Mouse (Mus musculus): Measurements from ENCODE around the gene Olfr1393.

Olfr1393 gene

DNA sequence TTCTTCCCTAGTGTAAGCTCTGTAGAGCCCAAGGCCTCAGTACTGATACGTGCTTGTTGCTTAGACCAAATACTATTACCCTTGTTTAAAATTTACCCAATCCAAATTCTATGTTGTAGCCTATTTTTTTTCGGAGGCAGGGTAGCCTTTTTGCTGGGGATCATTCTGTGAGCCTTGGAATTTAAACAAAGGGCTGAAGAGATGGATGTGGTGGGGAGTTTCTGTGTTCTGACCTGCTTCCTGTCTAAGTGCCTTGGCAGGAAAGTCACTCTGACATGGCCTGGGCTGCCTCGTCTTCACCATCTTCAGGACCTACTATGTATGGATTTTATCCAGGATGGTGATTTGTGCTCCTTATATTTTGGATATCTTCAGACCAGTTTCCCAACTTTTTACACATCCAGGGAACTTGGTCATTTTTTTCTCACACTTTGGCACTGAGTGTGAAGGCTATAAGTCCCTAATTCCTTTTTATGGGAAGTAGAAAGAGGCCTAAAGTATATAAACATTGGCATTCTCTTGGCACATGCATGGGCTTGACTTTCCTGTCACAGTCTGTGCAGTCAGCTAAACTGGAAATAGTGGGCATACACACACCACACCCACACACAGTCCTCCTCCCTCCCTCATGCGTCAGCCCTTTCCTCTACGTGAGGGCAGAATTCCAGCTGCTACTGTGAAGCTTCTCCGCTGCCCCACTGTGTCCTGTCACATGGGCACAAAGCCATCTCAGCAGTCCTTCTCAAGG lies 29.7 kb upstream of the Olfr1393 start:
- TF ChIP-seq GATA4 (IDR thresholded peaks at IDR 0.05; ENCODE audit: insufficient replicate concordance, low read length), result no peak

DNA sequence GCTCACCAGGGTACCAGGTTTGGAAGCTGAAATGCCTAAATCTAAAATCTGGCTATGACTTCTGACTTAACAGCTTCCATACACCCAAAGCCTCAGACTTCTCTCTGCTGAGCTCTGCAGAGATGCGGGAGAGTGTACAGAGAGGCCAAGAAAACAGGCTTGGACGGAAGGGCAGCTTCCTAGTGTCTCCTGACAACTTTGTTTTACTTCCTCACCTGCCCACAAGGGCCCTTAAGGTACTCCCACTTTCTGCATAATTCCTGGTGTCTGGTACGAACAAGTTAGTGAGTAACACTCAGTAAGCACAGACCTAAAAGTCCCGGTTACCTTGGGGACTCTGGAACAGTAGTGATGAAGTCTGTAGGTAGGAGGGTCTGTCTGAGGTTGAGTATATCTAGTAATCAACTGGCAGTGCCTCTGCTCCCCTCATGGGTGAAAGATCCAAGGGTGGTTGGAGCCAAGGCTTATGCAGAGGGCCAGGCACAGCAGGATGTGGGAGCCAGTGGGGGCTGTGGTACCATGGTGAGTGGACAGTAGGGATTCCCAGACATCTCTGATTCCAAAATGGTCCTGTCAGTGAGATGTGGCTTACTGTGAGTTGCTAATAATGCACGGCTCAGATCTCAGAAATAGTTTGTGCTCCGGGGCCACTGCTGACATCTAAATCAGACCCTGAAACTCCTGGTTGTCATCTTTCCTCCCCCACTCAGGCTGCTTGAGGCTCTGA lies 29.0 kb upstream of the Olfr1393 start:
- TF ChIP-seq GATA4 (IDR thresholded peaks at IDR 0.05; ENCODE audit: insufficient replicate concordance, low read length), result no peak

DNA sequence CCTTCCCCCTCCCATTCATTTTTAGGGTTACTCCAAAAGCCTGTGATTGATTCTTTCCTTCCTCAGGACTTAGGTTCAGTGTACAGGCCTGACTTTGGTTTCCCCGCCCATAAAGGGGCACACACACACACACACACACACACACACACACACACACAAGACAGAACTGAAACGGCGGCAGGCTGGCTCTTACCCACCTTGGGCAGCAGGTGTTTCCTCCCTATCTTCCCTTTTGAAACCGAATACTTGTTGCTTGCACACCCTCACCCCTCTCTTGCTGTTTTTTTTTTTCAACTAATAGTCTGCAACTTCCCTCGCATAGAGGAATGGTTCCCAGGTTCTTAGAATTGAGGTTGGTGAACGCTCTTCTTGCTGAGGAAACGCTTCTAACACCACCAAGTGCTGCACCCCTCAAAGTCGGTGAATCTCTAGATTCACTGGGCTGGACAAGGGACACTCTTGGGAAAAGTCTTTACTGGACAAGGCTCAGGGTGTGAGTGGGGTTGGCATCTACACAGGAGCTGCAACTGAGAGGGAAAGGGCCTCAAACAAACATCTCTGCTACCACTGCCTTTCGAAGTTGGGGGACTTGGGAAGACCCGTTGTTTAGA lies 28.2 kb upstream of the Olfr1393 start:
- no peak for TF ChIP-seq GATA4 (IDR thresholded peaks at IDR 0.05; ENCODE audit: insufficient replicate concordance, low read length)

DNA sequence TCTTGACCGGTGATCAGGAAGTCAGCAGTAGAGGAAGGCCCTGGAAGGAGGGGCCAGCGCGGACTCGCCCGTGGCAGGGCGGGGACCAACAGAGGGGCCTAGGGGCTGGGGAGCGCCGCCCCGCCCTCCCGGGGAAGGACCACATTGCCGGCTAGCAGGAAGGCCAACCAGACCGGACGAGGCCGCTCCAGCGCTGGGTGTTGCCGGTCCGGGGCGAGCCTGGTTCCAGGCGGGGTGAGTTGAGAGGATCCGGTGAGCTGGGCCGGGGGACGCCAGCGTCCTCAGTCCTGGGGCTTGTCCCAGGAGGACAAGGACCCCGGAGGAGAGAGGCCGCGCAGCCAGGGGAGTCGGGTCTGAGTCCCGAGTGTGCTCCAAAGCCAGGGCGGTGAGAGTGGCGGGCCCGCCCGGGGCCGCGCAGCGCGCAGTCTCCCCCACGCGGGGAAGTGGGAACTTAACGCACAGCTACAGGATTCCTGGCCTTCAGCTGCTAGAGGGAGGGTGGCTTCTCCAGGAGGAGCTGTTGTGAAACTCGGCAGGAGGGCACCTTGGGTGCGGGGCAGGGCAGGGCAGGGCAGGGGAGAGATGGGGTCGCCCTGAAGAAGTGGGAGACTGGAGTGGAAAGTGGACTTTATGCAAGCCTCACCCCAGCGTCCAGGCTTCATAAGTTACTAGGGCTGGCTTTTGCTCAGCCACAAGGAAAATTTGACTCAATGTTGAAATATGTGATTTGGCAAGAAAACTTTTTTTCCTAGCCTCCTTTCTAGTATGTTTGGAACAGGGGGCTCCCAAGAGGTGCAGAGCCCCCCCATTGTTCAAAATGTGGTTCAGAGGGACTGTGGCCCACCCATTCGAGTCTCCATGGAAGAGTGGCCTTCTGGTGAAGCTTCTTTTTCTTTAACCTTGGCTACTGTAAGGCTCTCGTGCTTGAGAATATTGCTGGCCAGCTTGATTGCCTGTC lies 27.4 kb upstream of the Olfr1393 start:
- peak; percentile 26; the same call in 1 of the 2 replicates for TF ChIP-seq GATA4 (IDR thresholded peaks at IDR 0.05; ENCODE audit: insufficient replicate concordance, low read length)

DNA sequence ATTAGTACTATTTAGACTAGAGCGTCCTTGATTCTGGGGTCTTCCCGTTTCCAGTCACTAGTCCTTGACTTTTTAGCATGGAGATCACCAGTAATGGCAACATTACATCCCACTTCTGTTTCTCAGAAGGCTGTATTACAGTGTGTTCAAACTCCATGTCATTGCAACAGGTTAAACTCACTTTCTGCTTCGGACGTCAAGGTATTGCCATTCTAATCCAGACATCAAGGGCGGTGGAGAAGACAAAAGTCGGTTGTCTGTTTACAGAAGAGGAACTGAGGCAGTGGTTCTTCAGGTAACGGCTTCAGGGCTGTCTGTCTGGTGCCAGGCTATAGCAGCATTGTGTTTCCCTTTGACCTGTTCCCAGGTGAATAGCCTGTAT lies 26.7 kb upstream of the Olfr1393 start:
- no peak for TF ChIP-seq GATA4 (IDR thresholded peaks at IDR 0.05; ENCODE audit: insufficient replicate concordance, low read length)

DNA sequence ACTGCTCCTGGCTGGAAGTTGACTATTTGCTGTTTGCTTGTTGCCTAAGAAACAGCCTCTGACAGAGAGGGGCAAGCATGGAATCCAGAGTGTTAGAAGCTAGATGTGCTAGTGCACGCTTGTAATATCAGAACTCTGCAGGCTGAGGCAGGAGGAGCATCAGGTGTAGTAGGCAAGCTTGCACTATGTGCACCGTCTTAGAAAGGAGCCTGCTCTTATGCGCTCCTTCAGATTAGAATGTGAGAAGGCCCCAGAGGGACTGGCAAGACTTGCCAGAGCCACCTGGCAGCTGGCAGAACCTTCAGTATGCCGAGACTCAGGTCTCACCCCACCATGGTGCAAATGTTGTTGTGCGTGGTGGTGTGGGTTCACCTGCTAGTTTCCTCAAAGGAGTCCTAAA lies 26.1 kb upstream of the Olfr1393 start:
- TF ChIP-seq GATA4 (IDR thresholded peaks at IDR 0.05; ENCODE audit: insufficient replicate concordance, low read length), result no peak

DNA sequence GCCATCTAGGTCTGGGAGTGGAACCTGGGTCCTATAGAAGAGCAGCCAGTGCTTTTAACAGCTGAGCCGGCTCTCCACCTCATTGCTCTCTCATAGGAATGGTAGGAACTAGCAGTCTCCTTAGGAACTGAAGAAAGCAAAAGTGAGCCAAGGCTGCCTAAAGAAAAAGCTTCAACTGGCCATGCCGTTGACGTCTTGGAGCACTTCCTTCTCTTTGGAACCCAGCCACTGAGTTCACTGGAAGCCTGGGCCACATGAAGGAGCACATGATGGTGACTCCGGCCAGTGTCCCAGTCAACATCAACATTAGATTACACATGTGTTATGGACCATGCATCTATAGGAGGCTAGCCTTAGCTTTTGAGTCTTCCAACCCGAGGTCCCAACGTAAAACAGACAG lies 25.1 kb upstream of the Olfr1393 start:
- TF ChIP-seq GATA4 (IDR thresholded peaks at IDR 0.05; ENCODE audit: insufficient replicate concordance, low read length), result no peak

DNA sequence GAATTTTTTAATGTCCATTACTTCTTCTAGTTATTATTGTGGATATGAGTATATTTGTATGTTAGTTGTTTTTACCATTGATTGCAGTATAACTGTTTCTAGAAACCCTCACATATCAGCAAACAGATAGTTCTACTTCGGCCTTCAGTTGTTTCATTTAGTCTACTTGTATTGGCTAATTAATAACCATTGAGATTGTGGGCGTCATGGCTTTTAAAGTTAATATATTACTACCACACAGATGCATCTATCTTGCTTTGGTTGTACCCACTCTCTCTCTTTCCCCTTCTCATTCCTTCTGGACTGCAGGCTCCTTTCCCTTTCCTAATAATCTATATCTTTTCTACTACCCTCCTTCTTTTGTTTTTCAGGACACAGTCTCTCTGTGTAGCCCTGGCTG lies 18.8 kb upstream of the Olfr1393 start:
- no peak for TF ChIP-seq GATA4 (IDR thresholded peaks at IDR 0.05; ENCODE audit: insufficient replicate concordance, low read length)

DNA sequence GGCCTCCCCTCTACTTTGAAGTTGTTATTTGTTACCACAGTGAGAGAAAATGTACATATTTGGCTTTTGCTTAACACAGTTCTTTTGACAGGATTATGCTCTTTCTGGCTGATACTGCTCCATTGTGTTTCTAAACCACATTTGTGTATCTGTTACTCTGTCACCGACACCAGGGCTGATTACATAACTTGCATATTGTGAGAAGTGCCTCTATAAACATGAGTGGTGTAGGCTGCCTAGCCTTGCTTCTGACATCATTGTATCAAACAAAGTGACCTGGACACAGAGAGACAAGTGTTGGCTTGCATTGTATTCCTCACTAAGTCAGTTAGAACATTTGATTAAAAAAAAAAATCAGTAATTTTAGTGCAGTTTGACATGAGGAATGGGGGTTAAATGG lies 18.3 kb upstream of the Olfr1393 start:
- no peak for TF ChIP-seq GATA4 (IDR thresholded peaks at IDR 0.05; ENCODE audit: insufficient replicate concordance, low read length)

DNA sequence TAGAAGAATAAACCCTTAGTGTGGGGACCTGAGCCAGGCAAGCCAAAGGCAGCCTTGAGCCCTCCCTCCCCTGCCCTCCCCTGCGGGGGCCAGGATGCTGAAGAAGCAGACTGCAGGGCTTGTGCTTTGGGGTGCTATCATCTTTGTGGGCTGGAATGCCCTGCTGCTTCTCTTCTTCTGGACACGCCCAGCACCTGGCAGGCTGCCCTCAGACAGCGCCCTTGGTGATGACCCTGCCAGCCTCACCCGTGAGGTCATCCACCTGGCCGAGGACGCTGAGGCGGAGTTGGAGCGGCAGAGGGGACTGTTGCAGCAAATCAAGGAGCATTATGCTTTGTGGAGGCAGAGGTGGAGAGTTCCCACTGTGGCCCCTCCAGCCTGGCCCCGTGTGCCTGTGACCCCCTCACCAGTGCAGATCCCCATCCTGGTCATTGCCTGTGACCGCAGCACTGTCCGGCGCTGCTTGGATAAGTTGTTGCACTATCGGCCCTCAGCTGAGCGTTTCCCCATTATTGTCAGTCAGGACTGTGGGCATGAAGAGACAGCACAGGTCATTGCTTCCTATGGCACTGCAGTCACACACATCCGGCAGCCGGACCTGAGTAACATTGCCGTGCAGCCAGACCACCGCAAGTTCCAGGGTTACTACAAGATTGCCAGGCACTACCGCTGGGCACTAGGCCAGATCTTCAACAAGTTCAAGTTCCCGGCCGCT lies 17.3 kb upstream of the Olfr1393 start:
- no peak for TF ChIP-seq GATA4 (IDR thresholded peaks at IDR 0.05; ENCODE audit: insufficient replicate concordance, low read length)

DNA sequence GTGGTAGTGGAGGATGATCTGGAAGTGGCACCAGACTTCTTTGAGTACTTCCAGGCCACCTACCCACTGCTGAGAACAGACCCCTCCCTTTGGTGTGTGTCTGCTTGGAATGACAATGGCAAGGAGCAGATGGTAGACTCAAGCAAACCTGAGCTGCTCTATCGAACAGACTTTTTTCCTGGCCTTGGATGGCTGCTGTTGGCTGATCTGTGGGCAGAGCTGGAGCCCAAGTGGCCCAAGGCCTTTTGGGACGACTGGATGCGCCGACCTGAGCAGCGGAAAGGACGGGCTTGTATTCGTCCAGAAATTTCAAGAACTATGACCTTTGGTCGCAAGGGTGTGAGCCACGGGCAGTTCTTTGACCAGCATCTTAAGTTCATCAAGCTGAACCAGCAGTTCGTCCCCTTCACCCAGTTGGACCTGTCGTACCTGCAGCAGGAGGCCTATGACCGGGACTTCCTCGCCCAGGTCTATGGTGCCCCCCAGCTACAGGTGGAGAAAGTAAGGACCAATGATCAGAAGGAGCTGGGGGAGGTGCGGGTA lies 16.7 kb upstream of the Olfr1393 start:
- TF ChIP-seq GATA4 (IDR thresholded peaks at IDR 0.05; ENCODE audit: insufficient replicate concordance, low read length), result no peak

DNA sequence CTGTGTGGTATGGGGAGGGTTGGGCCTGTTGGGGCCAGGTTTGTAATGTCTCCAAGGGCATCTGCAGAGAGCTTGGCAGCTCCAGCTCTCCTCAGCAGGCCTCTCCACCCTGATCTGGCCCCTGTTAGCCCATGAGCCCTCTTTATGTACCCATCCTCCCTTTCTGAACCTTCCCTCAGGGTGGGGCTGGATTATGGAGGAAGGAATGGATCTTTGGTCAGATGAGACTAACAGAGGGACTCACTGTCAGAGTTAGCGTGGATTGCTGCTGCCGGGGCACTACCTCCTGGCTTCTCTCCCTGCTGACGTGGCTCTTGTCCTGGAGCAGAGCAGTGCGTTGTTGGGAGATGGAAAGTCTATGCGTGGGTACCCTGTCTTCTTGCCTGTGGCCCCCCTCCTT lies 15.8 kb upstream of the Olfr1393 start:
- no peak for TF ChIP-seq GATA4 (IDR thresholded peaks at IDR 0.05; ENCODE audit: insufficient replicate concordance, low read length)

DNA sequence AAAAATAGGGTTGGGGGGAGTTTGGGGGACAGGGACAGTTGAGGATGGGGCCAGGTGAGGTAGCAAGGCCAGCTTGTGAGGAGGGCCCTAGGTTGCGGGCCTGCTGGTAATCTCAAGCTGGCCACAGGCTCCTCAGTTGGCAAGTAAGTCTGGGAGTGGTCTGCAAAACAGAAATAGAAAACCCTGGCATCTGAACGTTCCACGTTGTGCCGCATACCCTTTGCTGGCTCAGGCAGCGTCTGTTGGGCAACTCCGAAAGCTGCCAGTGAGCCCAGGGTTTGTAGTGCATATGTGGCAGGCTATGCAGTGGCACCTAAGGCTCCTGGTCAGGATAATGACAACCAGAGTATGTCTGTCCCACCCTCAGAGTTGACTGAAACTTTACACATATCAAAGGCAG lies 15.0 kb upstream of the Olfr1393 start:
- TF ChIP-seq GATA4 (IDR thresholded peaks at IDR 0.05; ENCODE audit: insufficient replicate concordance, low read length), result no peak

DNA sequence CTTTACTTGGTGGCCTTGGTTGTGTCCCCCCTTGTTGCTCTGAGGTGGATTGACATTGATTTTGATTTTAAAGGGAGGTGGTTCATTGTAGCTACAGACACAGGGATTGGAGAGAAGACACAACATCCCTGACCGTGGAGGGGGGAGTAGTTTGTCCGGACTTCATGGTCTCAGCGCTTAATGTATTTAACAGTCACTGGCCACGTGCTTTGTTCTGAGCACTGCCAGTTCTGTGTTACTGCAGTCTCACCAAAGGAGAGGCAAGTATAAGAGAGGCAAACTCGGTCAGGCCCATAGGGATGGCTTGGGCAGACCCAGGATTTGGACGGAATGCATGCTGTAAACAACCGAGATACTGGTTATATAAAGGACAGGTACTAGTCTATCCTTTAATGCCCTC lies 14.0 kb upstream of the Olfr1393 start:
- no peak for TF ChIP-seq GATA4 (IDR thresholded peaks at IDR 0.05; ENCODE audit: insufficient replicate concordance, low read length)
